Mouse (Mus musculus) hindbrain, embryonic 14.5 days (tissue): ENCODE results near the gene Itga6. TPM values are rescaled to one million over a fixed set of nuclear protein-coding genes. Genes with fewer than 3 reads are reported as not detected.

ENCODE experiments used
- ATAC-seq: fragments of 200-750 bp; cut with Nextera tagmentation; 2 replicates; pipeline ENCODE4 v1.8.0; 2017; ENCODE audit warnings: moderate number of reproducible peaks, mild to moderate bottlenecking, moderate TSS enrichment, moderate library complexity; ENCODE audit not compliant: low FRiP score
- DNase-seq: peaks from one replicate; pipeline ENCODE4 v3.0.0-alpha.2; 2015; ENCODE audit warnings: low spot score
- H3K27ac ChIP-seq: fragments of 300-500 bp; sonication (generic); 2 replicates; pipeline ENCODE4 v1.5.1; 2014; ENCODE audit warnings: mild to moderate bottlenecking, moderate library complexity
- H3K27me3 ChIP-seq: fragments of 300-500 bp; sonication (generic); 2 replicates; pipeline ENCODE4 v1.6.1; 2014; ENCODE audit warnings: mild to moderate bottlenecking, low read length, mixed read lengths; ENCODE audit not compliant: control insufficient read depth, insufficient read depth
- H3K36me3 ChIP-seq: fragments of 300-500 bp; sonication (generic); replicated peaks from 2 replicates; pipeline ENCODE4 v1.6.1; 2014; ENCODE audit not compliant: control insufficient read depth, insufficient read depth
- H3K4me1 ChIP-seq: fragments of 300-500 bp; sonication (generic); replicated peaks from 2 replicates; pipeline ENCODE4 v1.6.1; 2014; ENCODE audit warnings: antibody characterized with exemption, low read length, mixed read lengths; ENCODE audit not compliant: control insufficient read depth, insufficient read depth
- H3K4me2 ChIP-seq: fragments of 300-500 bp; sonication (generic); replicated peaks from 2 replicates; pipeline ENCODE4 v1.6.1; 2014; ENCODE audit warnings: mild to moderate bottlenecking, moderate library complexity
- H3K4me3 ChIP-seq: fragments of 300-500 bp; sonication (generic); replicated peaks from 2 replicates; pipeline ENCODE4 v1.5.1; 2014; ENCODE audit warnings: mild to moderate bottlenecking, low read length
- H3K9ac ChIP-seq: fragments of 300-500 bp; sonication (generic); 2 replicates; pipeline ENCODE4 v1.6.1; 2014
- H3K9me3 ChIP-seq: fragments of 300-500 bp; sonication (generic); 2 replicates; pipeline ENCODE4 v1.6.1; 2016; ENCODE audit warnings: low read length; ENCODE audit not compliant: control insufficient read depth
- WGBS: fragments of 180-500 bp; shearing (Covaris S2); extraction: QIAGEN DNeasy Blood & Tissue Kit; methylation state at CpG from one replicate; pipeline ENCODE4 v1.1.7; 2014; 5-methylcytosine and 5-hydroxymethylcytosine counted together
- polyA plus RNA-seq: library from polyadenylated mRNA; unstranded; fragments of >200 nt; fragmentation: Nextera tagmentation; extraction: Ambion mirVana; gene quantifications from 2 replicates; pipeline ENCODE4 v1.2.1, GENCODE M21; 2014

Itga6 gene
- polyA plus RNA-seq, 1 experiment from 2014 or later, result 35.9 TPM

GRCm38 (mm10) chr2:71805120-71805519, 59.7 kb downstream of the Itga6 start:
- no peak overlapping the region for H3K9ac ChIP-seq
- H3K9me3 ChIP-seq, result no peaks in the 10 kb centered on the region
- H3K4me2 ChIP-seq, result no peak overlapping the region
- 87% methylated on average over 7 of the region's 7 CpGs for WGBS
- no peak for DNase-seq
- H3K36me3 ChIP-seq, result no peaks in the 10 kb centered on the region
- no peak overlapping the region for H3K4me3 ChIP-seq
- ATAC-seq, result no peak
- no peaks in the 10 kb centered on the region for H3K4me1 ChIP-seq
- H3K27ac ChIP-seq, result no peak overlapping the region
- no peaks in the 10 kb centered on the region for H3K27me3 ChIP-seq

DNA sequence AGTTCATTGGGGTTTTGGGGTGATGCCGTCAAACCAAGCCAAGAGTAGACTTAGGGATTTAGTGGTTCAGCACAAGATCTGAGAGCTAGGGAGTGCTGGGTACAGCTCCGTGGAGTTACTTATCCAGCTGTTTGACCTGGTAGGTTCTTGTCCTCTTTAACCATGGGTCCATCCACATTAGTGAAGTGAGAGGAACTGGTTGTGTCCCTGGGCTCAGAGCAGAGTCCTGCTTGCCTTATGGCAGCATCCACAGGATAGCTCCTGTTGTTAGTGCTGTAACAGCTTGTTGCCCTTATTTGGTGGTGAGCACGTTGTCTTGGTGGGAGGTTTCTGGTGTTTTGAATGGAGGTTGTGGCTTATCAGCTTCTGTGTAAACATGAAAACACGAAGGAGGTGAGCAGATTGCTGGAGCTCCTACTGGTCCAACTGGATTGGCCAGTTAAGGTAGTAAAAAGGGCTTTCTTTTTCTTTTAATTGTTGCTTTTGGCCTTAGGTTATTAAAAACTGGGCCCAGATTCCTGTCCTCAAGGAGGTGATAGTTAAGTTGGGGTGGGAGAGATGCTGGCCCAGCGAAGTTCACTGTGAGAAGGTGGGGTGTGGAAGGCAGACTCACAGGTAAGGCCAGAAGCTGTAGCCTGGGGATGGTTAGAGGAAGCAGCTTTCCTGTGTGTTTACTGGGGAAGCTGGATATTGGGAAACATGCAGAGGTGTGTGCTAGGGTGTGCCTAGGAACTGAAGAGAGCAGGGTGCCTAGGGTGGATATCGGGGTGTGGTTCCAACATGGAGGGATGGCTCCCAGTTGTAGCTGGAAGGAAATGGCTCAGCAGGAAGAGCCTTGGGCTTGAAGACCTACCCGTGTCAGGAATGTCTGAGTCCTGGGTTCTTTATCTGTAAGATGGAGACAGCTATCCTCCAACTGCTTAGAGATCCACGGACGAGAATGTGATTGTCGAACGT, 60.5 kb downstream of the Itga6 start:
- Histone ChIP-seq H3K9me3 (no peaks in the 10 kb centered on the region), H3K4me3 (no peak overlapping the region), H3K4me1 (no peaks in the 10 kb centered on the region), H3K27ac (no peak overlapping the region), H3K4me2 (no peak overlapping the region), H3K36me3 (no peaks in the 10 kb centered on the region), H3K27me3 (no peaks in the 10 kb centered on the region), H3K9ac (no peak overlapping the region)
- DNase-seq (no peak), ATAC-seq (no peak)
- 79% methylated on average over 11 of the region's 11 CpGs for WGBS

DNA sequence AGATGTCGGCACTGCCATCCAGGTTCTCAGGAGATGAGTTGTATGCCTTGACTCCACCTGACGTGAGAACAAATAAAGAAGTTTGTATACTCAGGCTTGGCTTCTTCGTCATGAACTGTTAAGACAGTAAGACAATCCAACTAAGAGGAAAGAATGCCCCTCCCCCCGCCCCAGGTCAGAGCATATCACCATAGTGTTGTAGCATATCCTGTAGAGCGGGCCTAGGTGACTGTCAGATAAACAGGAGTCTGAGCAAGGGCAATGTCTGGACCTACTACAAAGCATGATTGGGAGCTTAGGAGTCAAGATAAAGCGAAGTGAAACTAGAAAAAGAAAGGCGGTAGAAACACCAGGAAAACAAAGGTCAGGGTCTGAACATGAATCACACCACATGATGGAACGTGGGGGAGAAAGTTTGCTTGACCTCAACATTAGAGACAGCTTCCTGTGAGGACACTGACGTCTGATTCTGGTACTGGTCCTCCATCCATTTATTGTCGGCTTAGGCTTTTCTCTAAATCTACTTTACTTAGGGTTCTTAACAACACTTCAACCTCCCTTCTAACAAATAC, 64.0 kb downstream of the Itga6 start:
- Histone ChIP-seq H3K4me3 (no peak overlapping the region), H3K4me1 (no peaks in the 10 kb centered on the region), H3K9me3 (no peaks in the 10 kb centered on the region), H3K27ac (no peak overlapping the region), H3K27me3 (no peaks in the 10 kb centered on the region), H3K36me3 (no peaks in the 10 kb centered on the region), H3K4me2 (no peak overlapping the region), H3K9ac (no peak overlapping the region)
- ATAC-seq (no peak), DNase-seq (no peak)
- WGBS, result 89% methylated on average over 10 of the region's 10 CpGs

DNA sequence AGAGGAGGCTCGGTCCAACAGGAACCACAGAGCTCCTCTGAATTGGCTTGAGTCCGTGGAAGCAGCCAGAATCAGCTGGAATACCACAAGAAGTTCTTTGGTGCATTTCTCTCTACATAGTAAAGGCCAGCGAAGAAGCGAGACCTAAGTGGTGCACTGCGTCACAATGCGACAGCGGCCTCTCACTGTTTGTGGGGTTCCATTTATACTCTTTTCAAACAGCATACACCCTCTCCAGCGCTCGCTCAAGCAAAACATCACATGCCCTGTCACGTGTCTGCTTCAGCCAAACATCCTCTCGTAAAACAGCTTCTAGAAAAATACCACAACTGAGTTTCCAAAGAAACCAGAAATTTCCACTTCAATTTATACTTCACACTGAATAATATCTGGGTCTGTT, 64.6 kb downstream of the Itga6 start:
- 92% methylated on average over 11 of the region's 11 CpGs for WGBS
- no peak overlapping the region for H3K4me2 ChIP-seq
- no peaks in the 10 kb centered on the region for H3K9me3 ChIP-seq
- no peak overlapping the region for H3K9ac ChIP-seq
- H3K27ac ChIP-seq, result no peak overlapping the region
- no peak for DNase-seq
- H3K4me3 ChIP-seq, result no peak overlapping the region
- H3K27me3 ChIP-seq, result no peaks in the 10 kb centered on the region
- no peaks in the 10 kb centered on the region for H3K36me3 ChIP-seq
- H3K4me1 ChIP-seq, result 0 out of 2 replicates have a peak, but pooled peaks cover 6% of the 10 kb centered on the region
- ATAC-seq, result no peak

DNA sequence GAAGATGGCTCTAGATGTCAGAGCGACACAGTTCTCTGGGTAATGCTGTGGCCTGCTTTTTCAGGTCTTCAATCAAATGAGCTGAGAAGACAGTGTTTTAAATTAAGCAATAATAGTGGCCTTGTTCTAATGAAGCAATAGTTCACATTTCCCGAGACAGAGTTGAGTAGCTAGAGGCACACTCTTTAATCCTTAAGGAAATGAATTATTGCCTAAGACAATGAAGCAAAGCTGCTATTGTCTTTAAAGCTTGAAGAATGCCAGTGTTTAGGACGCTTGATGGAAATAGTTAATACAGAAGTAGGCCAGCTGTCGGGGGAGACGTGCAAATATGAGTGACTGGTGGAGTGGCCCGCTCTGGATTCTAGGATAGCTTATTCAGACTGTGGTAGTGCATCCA, 65.5 kb downstream of the Itga6 start:
- 57% methylated on average over 6 of the region's 6 CpGs for WGBS
- H3K9ac ChIP-seq, result no peak overlapping the region
- H3K4me1 ChIP-seq, result 0 out of 2 replicates have a peak, but pooled peaks cover 9% of the 10 kb centered on the region
- no peaks in the 10 kb centered on the region for H3K9me3 ChIP-seq
- no peaks in the 10 kb centered on the region for H3K27me3 ChIP-seq
- no peak overlapping the region for H3K4me2 ChIP-seq
- no peaks in the 10 kb centered on the region for H3K36me3 ChIP-seq
- no peak overlapping the region for H3K4me3 ChIP-seq
- DNase-seq (no peak), ATAC-seq (no peak)
- H3K27ac ChIP-seq, result no peak overlapping the region

DNA sequence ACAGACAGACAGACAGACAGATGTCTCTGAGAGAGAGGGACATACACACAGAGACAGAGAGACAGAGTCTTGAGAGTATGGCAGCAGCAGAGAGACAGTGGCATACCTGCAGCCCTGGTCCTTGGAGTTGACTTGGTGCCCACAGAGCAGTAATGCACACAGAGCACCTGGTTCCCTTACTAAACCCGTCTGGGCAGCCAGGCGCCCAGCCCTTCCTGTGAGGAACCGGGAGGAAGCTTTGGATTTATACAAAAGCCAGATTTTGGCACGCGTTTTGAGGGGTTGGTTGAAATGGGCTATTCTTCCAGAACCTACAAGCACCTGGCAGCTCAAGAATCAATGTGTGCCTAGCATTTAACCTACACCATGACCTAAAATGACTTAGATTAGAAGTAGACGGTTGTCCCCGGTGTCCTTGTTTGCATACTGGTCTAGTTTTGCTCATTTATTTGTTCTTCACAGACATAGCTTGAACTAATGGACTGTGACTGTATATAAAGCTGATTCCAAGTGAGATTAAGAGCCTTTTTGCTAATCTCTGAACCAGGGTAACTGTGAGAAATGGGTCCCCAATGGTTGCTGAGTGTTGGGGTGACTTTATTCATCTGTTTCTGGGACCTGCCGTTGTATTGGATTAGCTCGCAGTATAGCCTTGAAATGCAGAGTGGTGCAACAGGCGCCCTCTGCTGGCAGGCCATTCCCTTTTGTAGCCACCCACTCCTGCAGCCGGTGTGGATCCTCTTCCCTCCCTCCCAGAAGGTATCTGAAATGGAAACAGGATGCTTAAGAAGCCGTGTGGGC, 67.0 kb downstream of the Itga6 start:
- Histone ChIP-seq H3K9me3 (no peaks in the 10 kb centered on the region), H3K27ac (no peak overlapping the region), H3K27me3 (no peaks in the 10 kb centered on the region), H3K4me1 (0 out of 2 replicates have a peak, but pooled peaks cover 9% of the 10 kb centered on the region), H3K4me2 (no peak overlapping the region), H3K4me3 (no peak overlapping the region), H3K9ac (no peak overlapping the region), H3K36me3 (no peaks in the 10 kb centered on the region)
- ATAC-seq, result peak; percentile 66; the same call in 1 of the 2 replicates
- WGBS, result 47% methylated on average over 12 of the region's 12 CpGs
- DNase-seq, result peak; percentile 87

GRCm38 (mm10) chr2:71813022-71813358, 67.6 kb downstream of the Itga6 start:
- Histone ChIP-seq H3K36me3 (no peaks in the 10 kb centered on the region), H3K4me3 (no peak overlapping the region), H3K9me3 (no peaks in the 10 kb centered on the region), H3K27ac (no peak overlapping the region), H3K27me3 (no peaks in the 10 kb centered on the region), H3K4me2 (no peak overlapping the region), H3K9ac (no peak overlapping the region), H3K4me1 (0 out of 2 replicates have a peak, but pooled peaks cover 9% of the 10 kb centered on the region)
- 79% methylated on average over 9 of the region's 9 CpGs for WGBS
- DNase-seq, result no peak
- peak; percentile 53; the same call in 1 of the 2 replicates for ATAC-seq

- H3K27me3 ChIP-seq, result no peaks in the 10 kb centered on the region
- no peak for DNase-seq
- 0 out of 2 replicates have a peak, but pooled peaks cover 9% of the 10 kb centered on the region for H3K4me1 ChIP-seq
- H3K4me2 ChIP-seq, result no peak overlapping the region
- no peaks in the 10 kb centered on the region for H3K36me3 ChIP-seq
- H3K9me3 ChIP-seq, result no peaks in the 10 kb centered on the region
- no peak overlapping the region for H3K9ac ChIP-seq
- WGBS, result 80% methylated on average over 5 of the region's 8 CpGs
- no peak overlapping the region for H3K4me3 ChIP-seq
- H3K27ac ChIP-seq, result no peak overlapping the region
- ATAC-seq, result no peak
Measured at GRCm38 (mm10) chr2:71813371-71813770, 68.0 kb downstream of the Itga6 start.

- no peaks in the 10 kb centered on the region for H3K36me3 ChIP-seq
- H3K4me1 ChIP-seq, result 0 out of 2 replicates have a peak, but pooled peaks cover 9% of the 10 kb centered on the region
- no peaks in the 10 kb centered on the region for H3K9me3 ChIP-seq
- ATAC-seq (no peak), DNase-seq (no peak)
- H3K4me2 ChIP-seq, result no peak overlapping the region
- H3K9ac ChIP-seq, result no peak overlapping the region
- WGBS, result 45% methylated on average over 3 of the region's 3 CpGs
- H3K4me3 ChIP-seq, result no peak overlapping the region
- H3K27ac ChIP-seq, result no peak overlapping the region
- H3K27me3 ChIP-seq, result no peaks in the 10 kb centered on the region
Measured at GRCm38 (mm10) chr2:71814016-71814415, 68.6 kb downstream of the Itga6 start.
